Mouse (Mus musculus) frontal cortex, postnatal 36 days (tissue): ENCODE data around the gene Tmem164.

Source experiments
- DNase-seq, 2 experiments: peaks; one replicate each; pipeline ENCODE4 v3.0.0; 2022; ENCODE audit warnings: low spot score in 2 of 2

Gene Tmem164

DNA sequence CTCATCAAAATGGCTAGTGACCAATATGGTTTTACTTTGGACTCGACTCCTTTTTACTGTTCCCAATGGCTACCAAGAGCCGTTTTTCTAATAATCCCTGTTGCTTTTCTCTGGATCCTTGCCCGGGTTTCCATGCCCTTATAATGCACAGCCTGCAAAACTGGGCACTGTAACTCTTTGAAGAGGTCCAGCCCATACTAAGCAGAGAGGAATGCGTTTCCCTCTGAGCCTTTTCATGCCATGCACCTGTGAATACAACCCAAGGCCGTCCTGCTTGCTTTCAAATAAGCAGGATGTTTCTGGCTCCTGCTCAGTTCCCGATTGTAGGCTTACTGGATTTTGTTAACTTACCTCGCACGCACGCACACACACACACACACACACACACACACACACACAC is 7.3 kb downstream of the Tmem164 start:
- DNase-seq, result no peak

DNA sequence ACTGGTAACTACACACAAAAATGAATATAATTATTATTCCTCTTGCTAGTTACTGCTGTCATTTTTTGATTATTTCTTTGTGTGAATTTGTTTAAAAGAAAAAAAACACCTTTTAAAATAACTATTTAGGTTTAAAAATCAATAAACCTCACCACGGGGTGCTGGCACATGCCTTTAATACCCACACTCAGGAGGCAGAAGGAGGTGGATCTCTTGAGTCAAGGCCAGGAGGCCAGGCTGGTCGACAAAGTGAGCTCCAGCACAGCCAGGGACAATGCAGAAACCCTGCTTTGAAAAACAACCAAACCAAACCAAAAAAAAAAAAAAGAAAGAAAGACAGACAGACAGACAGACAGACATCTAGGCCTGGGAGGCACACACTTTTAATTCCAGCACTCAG is 12.1 kb downstream of the Tmem164 start:
- DNase-seq, result no peak

DNA sequence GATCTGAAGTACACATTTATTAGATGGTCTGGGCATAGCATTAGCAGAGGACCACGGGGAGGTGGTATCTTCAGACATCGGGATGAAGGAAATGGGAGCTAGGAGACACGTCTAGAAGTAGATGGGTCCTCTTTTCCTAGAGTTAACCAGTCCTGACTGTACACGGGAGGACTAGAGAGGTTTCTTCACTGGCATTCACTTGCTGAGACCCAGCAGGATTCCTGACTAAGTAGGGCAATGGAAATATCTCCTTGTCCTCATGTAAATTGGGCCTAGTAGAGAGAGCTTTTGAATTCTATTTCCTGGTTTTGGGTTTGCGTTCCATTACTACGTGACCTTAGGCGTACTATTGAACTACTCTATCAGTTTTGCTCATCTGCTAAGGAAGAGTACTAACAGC is 13.1 kb downstream of the Tmem164 start:
- DNase-seq, result no peak

DNA sequence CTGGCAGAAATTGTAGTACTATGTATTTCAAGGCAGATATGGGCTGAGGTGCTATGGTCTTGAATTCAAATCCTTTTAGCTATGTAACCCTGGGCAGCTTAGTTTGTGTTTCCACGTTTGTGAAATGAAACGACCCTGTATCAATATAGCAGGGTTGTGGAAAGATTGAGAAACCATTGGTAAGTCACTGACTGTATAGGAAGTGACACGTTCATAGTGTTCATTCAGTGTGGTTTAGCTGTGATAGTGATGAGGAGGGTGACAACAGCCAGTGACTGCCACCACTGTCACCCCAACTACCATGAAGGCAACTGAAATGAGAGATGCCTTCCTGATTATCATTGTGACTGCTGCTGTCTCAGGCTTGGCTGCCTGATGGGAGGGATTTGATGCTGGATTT is 13.7 kb downstream of the Tmem164 start:
- no peak for DNase-seq

DNA sequence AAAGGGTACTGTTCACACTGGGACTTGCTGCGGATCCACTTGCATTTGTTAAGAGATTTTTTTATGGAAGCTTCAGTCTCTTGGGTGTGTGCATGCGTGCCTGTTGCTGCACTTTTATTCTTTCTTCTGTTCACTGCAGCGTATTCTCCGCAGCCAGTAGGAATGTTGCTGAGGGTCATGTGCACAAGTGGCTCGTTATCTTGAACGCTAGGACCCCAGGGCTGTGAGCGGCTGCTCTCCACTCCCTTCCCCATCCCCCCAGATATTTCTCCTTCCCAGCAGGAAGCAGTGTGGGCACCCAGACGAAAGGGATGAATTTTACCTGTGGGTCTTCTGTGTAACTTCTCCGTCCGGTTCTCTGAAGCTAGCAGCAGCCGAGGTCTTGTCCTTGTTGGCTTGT is 15.6 kb downstream of the Tmem164 start:
- DNase-seq, result no peak

DNA sequence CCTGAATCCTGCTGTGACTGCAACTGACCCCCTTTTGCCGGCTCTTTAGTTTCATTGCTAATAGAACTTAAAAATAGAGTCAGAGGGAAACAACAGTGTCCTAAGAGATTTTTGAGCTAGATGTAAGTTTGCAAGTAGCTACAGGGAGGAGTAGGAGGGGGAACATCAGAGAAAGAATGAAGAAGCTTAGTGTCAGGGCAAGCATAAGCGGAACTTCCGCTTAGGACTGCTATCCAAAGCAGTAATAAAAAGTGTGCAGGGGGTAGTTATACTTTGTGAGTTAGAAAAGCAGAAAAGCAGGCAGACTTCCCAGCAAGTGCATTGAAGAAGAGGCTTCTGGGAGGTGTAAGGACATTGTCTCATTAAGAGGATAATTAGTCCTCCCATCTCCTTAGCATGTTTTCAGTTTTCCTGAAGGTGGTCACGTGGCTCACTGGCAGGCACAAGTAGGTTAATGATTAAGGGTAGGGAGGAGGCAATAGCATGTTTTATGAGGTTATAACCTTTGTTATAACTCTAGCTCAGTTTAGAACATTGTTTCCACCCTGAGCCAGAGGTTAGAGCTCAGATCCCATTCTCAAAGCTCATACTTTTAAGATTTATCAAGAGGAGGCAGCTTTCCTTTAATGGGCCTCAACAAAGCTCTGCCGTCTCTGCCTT is 16.5 kb downstream of the Tmem164 start:
- no peak for DNase-seq

DNA sequence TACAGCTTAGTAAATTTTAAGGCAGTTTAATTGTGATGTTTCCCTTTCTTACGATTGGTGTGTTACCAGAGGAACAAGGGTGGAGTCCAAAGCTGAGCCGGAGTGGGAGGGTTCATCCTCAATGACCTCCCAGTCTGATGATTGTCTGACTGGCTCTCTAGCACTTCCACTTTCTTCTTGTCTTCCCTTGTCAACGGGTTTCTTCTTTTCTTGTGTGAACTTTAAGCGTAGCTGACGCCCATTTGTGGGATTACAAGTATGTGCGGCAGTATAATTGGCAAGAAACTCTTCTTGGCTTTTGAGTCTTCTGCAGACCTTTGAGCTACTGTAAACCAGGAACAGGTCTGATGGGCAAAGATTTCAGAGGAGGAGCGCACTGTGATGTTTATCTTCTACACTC is 17.0 kb downstream of the Tmem164 start:
- DNase-seq, result no peak

DNA sequence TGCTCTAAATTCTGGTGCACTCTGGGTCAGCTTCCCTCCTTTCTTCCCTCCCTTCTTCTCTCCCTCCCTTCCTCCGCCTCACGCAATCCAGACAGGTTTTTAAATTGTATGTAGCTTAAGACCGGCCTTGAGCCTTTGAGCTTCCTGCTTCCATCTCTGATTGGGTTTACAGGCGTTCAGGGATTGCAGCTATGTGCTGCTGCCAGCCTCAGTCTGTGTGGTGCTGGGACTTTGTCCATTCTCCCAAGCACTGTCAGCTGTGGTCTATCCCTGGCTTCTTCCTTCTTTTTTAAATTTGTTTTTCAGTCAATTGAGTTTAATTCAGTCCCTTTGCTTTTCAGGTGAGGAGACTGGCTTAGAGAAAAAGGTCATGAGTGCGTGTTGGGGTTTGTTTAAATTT is 20.9 kb downstream of the Tmem164 start:
- no peak for DNase-seq

DNA sequence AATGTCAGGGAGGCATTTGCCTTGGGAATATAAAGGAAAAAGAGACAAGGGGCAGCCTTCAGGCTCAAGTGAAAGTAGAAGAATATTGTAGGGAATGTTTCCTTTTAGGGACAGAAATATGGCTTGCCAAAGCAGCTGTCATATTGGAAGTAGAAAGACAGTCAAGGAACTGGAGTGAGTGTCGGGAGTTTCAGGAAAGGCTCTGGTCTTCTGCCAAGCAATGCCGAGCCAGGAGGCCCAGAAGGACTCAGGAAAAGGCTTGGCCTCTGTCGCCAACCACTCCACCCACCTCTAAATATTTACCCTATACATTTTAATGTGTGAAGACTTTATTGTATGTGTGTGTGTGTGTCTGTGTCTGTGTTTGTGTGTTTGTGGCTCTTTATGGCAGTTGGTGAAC is 21.4 kb downstream of the Tmem164 start:
- DNase-seq, result no peak

DNA sequence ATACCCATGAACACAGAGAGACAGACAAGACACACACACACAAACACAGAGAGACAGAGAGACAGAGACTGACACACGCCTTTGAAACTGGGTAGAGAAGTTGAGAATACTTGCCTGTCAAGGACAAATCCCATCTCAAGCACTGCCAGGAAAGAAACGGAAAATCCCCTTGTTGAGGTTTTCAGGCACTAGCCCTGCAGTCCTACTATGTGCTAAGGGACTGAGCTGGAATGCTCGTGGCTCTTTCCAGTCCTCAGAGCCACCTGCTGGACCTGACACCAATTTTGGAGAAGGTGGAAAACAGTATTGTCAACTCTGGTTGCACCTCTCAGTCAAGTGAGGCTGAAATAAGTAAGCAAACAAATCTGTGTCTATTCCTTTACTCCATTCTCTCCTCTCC is 22.7 kb downstream of the Tmem164 start:
- no peak for DNase-seq

DNA sequence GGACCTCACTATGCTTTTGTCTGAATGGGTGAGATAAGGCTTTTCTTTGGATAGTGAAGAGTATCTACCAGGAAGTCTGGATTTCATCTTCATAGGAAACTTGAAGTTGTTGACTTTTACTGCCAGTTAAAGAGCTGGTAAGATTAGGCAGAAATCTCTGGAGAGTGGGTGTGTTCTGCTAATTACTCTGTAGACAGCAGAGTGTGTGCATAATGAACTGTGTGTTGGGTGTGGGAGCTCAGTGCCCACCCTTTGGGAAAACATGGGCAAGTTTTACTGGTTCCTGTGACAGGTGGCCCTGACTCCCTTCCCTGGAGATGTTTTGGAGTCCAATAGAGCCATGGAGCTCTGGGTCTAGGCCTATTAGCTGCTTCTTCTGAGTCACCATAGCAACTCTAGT is 27.1 kb downstream of the Tmem164 start:
- no peak for DNase-seq

DNA sequence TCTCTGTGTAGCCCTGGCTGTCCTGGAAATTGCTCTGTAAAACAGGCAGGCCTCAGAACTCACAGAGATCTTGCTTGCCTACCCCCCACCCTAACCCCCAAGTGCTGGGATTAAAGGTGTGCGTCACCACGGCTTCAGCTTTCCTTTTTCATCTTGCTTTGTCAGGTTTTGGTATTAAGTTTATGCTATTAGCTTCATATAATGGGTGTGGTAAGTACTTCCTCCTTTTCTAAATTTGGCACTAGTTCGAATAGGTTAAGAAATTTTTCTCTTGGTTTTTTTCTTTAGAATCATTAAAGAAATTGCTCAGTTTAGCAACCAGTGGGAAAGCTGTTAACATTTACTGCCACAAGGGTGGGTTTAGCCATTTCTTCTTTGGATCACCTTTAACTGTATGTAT is 34.8 kb downstream of the Tmem164 start:
- DNase-seq, result no peak

DNA sequence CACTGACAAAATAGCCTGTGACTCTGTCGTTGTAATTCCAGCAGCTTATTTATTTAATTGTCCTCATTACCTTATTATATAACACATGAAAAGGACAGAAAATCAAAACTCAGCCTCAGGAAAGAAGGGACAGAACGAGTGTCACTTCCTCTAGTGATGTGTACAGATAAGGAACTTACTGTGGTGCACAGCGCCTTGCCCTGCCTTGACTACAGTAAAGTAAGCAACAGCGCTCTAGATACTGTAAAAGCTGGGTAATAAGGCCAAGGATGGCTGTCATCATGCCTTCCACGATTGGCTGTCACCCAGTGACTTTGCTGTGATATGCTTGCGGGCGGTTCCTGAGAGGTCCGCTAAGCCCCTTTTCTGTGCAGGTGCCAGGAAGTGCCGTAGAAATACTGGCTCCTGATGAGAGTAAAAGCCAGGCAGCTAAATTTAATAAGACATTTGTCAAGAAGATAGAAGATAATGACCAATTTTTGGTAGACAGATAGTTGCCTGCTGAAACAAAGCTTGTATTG is 36.8 kb downstream of the Tmem164 start:
- no peak for DNase-seq

DNA sequence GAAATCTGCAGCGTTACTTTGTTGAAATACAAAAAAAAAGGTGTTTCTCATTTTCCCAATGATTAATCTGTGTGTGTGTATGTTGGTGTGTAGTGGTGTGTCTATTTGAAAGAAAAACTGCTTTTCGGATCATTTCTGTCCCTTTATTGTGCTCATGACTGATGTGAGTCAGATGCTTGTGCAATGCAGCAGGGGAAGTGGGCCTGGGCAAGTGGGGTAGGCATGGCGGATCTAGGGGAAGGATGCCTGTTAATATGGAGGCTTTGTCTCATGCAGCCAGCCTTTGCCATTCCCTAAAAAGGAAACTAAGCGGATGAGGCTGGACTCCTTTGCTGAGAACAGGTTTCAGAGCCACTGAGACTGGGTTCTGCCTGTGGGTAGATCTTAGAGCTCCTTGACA is 37.6 kb downstream of the Tmem164 start:
- DNase-seq, result no peak

DNA sequence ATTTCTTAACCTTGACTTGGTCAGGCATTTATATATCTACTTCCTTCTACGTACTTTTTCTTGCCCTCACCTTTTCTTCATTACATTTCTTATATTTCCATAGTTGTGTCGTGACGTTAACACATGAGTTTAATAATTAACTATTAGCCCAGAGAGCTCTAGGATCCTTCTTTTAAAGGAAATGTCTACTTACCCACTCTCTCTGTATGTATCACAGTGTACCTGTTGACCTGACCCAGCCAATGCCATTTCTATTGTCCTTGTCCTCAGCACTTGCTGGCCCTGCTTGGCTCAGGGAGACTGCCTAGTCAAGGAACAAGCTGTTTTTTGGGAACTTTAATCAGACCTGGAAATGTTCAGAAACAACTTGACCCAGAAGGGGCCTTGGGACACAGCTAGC is 40.7 kb downstream of the Tmem164 start:
- DNase-seq, result no peak

DNA sequence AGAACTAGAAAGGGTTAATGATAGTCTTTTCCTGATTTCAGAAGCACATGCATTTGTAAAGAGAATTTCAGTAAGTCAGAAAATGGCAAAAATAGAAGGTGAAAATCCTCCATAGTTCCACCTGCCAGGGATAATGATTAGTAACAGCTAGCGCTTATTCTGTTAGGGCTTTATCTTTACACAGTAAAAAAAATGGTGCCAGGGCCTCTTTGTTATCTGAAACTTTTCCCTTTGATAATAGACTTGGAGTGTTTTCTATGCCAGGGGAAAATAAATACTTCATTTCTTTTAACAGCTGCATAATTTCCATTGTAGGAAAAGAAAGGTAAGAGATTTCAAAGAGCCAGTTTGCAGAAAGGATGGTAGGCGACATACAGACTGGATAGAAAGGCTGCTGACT is 43.0 kb downstream of the Tmem164 start:
- no peak for DNase-seq

DNA sequence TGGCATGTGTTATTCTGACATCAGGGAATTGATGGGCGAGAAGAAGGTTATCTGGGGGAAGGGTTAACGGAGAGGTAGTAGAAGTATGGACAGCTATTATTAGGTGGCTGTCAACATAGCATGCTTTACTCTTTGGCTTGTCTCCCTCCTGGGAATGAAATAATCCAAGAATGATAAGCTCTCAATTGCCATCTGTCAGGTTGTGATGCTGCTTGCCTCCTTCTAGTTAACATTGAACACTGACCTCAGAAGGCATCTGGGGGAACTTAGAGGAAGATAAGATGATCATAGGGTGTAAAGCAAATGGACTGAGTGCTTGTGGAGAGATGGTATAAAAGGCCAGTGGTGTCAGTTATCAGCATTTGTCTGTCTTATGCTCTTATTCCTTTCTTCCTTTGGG is 44.4 kb downstream of the Tmem164 start:
- no peak for DNase-seq

DNA sequence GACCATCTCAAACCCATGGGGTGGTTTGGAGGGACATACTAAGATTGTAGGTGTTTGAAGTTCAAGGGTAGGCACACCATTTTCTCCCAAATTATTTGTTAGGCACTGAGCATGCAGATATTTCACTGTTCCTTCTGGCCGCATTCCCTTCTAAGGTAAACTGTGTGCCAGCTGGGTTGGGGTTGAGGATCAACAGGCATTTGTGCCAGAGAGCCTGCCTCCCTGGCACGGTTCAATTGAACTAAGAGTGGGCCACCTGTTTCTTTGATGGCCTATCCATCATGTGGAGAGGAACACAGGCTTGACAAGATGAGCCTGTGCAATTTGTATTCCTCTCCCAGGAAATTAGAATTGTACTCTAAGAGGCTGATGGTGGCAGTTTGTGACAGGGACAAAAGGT is 45.1 kb downstream of the Tmem164 start:
- DNase-seq, result no peak

DNA sequence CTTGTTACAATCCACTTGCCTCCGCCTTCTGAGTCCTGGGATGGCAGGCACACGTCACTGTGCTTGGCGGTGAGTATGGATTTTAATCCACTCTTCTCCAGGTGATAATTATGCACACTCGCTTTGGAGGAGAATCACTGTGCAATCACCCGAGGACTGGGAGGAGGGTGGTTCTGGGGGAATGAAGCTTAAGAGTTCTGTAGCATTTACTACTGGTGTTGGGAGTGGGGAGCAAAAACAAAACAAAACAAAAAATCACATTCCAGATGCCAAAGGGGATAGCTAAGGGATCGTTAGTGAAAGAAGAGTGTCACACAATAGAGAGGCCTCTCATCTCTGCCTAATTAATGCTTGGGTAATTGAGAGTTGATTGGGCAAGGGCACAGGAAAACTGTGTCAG is 46.6 kb downstream of the Tmem164 start:
- DNase-seq, result no peak

DNA sequence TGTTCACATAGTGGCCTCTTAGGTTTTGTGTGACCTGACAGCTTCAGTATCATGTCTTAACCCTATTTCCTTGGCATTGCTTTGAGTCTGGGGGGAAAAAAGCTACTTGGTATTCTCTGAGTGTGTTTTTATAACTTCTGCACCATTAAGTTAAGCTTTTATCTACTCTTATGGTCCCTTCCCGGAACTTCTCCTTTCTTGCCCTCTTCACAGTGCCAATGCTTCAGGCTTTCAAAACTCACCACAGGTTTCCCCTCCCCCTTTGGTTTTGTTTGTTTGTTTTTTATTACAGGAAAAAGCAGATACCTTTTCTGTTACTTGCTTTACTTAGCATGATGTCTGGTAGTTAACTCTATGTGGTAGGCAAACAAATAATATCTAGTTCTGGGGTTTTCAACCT is 47.8 kb downstream of the Tmem164 start:
- no peak for DNase-seq

DNA sequence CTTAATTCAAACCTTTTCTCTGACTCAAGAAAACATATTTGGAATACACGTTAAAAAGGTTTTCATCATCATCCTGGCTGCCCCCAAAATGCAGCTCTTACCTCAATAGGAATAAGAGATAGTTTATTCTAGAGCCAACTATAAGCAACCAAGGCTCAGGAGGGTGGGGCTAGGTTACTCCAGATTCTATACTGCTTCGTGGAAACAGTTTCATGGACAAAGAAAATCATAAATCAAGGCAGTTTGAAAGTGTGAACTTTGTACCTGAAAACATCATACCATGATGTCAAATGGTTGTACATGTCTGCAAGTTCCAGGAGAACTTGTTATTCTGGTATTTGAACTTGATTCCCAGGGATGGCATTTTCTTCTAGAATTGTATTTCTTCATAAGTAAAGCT is 48.3 kb downstream of the Tmem164 start:
- no peak for DNase-seq

DNA sequence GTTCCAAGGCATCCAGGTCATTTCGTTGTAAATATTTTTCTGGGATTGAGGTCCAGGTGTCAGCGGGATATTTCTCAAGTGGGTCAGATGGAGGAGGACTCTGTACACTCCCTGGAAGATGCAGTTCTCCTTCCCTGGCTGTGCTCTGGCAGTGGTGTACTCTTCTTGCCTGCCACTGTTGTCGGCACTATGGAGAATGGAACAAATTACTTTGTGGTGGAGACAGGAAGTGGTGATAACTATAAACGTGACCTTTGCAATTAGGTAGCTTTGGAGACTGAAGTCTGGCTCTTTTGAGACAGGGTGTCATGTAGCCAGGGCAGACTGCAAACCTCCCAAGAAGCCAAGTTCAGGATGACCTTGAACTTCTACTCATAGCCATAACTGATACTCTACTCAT is 55.9 kb downstream of the Tmem164 start:
- DNase-seq, result no peak

DNA sequence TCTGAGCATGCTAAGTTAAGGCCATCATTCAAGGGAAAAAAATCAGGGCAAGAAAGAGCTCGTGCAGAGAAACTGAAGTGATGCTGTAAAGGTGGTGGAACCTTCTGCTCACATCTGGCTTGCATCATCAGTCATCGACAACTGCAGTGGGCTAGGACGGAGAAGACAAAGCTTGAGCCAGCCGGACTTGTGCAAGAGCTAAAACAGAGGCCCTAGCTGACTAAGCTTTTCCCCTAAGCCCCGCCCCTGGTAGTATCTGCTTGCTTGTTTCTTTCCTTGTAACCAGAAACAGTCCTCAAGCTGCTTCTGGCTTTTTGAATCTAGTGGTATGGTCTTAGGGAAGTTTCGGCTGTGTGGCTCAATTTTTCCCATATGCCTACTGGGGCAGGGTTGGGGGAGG is 56.5 kb downstream of the Tmem164 start:
- no peak for DNase-seq

DNA sequence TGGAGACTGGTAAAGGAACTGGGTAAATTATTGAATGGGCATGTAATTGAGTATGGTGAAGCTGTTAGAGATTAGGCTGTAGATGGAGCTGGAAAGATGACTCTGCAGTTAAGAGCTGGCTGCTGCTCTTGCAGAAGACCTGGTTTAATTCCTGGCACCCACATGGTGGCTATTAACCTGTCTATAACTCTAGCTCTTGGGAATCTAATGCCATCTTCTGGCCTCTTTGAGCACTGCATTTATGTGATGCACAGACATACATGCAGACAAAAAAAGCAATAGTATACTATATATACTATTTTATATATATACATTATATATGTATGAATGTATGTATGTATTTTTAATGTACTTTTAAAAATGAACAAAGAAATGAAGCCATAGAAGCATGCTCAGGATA is 66.2 kb downstream of the Tmem164 start:
- DNase-seq, result no peak
